Mouse (Mus musculus) stomach, postnatal 0 days (tissue): ENCODE data around the gene Gemin5. TPM values are rescaled to one million over a fixed set of nuclear protein-coding genes. Genes with fewer than 3 reads are reported as not detected.

Experiments
- ATAC-seq: fragments of 200-750 bp; cut with Nextera tagmentation; 2 replicates; pipeline ENCODE4 v1.8.0; 2017; ENCODE audit not compliant: low FRiP score, low TSS enrichment
- DNase-seq: peaks from one replicate; pipeline ENCODE4 v3.0.0-alpha.2; 2016; ENCODE audit warnings: low spot score
- H3K27ac ChIP-seq: fragments of 300-500 bp; sonication (generic); replicated peaks from 2 replicates; pipeline ENCODE4 v1.5.1; 2014; ENCODE audit warnings: mild to moderate bottlenecking, control low read depth
- H3K27me3 ChIP-seq: fragments of 300-500 bp; sonication (generic); 2 replicates; pipeline ENCODE4 v1.6.1; 2014; ENCODE audit warnings: low read length; ENCODE audit not compliant: control insufficient read depth, insufficient read depth
- H3K36me3 ChIP-seq: fragments of 300-500 bp; sonication (generic); 2 replicates; pipeline ENCODE4 v1.6.1; 2014; ENCODE audit warnings: low read length, mixed read lengths; ENCODE audit not compliant: control insufficient read depth, insufficient read depth
- H3K4me1 ChIP-seq: fragments of 300-500 bp; sonication (generic); replicated peaks from 2 replicates; pipeline ENCODE4 v1.6.1; 2014; ENCODE audit warnings: antibody characterized with exemption; ENCODE audit not compliant: control insufficient read depth, insufficient read depth
- H3K4me2 ChIP-seq: fragments of 300-500 bp; sonication (generic); replicated peaks from 2 replicates; pipeline ENCODE4 v1.6.1; 2014; ENCODE audit warnings: low read depth, mild to moderate bottlenecking, control low read depth, moderate library complexity
- H3K4me3 ChIP-seq: fragments of 300-500 bp; sonication (generic); 2 replicates; pipeline ENCODE4 v1.5.1; 2014; ENCODE audit warnings: low read depth, low read length, control low read depth
- H3K9ac ChIP-seq: fragments of 300-500 bp; sonication (generic); 2 replicates; pipeline ENCODE4 v1.6.1; 2014; ENCODE audit warnings: mild to moderate bottlenecking, low read length, control low read depth, mixed read lengths
- H3K9me3 ChIP-seq: fragments of 300-500 bp; sonication (generic); 2 replicates; pipeline ENCODE4 v1.6.1; 2016; ENCODE audit warnings: low read length; ENCODE audit not compliant: control insufficient read depth
- CTCF ChIP-seq: IDR thresholded peaks from 2 replicates; pipeline ENCODE4 v1.5.1; 2016; ENCODE audit warnings: antibody characterized with exemption, low read depth, mild to moderate bottlenecking, moderate library complexity
- EP300 ChIP-seq: optimal IDR thresholded peaks from 2 replicates; pipeline ENCODE3; 2016; ENCODE audit warnings: antibody characterized with exemption
- WGBS: fragments of 180-500 bp; shearing (Covaris S2); extraction: QIAGEN DNeasy Blood & Tissue Kit; methylation state at CpG from one replicate; pipeline ENCODE4 v1.1.7; 2014; 5-methylcytosine and 5-hydroxymethylcytosine counted together
- polyA plus RNA-seq: library from polyadenylated mRNA; unstranded; fragments of >200 nt; fragmentation: Nextera tagmentation; extraction: Ambion mirVana; gene quantifications from 2 replicates; pipeline ENCODE4 v1.2.1, GENCODE M21; 2015

The Gemin5 gene
- polyA plus RNA-seq, 1 experiment from 2014 or later, result 4.4 TPM

DNA sequence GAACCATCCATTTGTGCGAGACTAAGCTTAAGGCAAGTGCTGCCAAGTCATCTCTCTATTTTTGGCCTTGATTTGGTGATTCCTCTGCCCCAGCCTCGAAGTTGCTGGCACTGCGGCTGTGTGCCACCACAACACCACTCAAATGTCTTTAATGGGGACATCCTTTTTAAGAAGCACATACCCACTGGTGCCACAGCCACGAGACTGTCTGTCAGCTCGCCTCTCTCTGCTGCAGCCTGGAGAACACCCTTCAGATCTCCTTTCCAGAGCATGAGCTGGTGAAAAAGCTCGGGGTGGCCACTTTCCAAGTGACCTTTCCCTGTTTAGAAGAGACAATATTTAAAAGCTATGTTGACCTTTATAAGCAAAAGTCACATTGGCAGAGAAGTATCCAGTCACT is 31.7 kb downstream of the Gemin5 start:
- Histone ChIP-seq H3K4me3 (no peak overlapping the region), H3K27me3 (no peaks in the 10 kb centered on the region), H3K9ac (no peak overlapping the region), H3K4me2 (no peak overlapping the region), H3K4me1 (no peaks in the 10 kb centered on the region), H3K36me3 (peaks cover 16% of the 10 kb centered on the region), H3K9me3 (no peaks in the 10 kb centered on the region), H3K27ac (no peak overlapping the region)
- WGBS, result 87% methylated on average over 6 of the region's 6 CpGs
- DNase-seq (no peak), ATAC-seq (no peak)
- TF ChIP-seq EP300 (no peak), CTCF (no peak)

DNA sequence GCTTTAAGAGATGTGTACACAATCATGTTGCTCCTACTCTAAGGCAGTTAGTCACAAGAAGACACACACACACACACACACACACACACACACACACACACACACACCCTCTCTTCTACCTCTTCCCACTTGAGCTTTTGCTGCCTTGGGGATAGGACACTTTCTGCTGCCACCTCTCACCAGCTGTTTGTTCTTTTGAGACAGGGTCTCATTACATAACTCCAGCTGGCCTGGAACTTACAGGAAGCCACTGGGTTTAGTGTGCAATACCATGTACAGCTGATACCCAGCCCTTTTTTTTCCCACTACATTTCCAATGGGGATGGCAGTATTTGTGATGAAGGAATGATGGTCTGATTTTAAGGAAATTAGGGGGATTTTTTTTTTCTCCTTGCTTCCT is 33.0 kb downstream of the Gemin5 start:
- no peaks in the 10 kb centered on the region for H3K4me1 ChIP-seq
- H3K36me3 ChIP-seq, result peaks cover 13% of the 10 kb centered on the region
- no peak for TF ChIP-seq CTCF
- no peak for TF ChIP-seq EP300

DNA sequence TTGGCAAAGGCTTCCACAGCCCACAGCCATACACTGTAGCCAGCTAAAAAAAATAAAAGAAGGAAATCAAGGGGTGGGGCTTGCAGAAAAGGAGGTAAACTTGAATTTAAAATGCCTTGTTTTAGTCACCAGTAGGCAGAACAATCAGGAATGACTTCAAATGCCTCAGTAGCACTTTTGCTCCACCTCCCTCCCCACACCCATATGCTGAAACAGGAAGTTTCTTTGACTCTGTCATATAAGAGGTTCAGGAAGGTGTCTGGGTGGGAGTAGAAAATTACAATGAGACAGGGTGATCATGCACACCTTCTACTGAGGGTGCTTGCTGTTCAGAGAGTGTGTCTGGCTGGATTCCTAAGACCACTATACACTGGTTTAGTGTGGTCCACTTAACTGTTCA is 33.5 kb downstream of the Gemin5 start:
- Histone ChIP-seq H3K4me2 (no peak overlapping the region), H3K36me3 (peaks cover 13% of the 10 kb centered on the region)
- ATAC-seq, result no peak; the same call in 1 of the 2 replicates

More for the DNA sequence above, 33.0 kb downstream of the Gemin5 start:
- no peak for ATAC-seq
- Histone ChIP-seq H3K9ac (no peak overlapping the region), H3K4me3 (no peak overlapping the region), H3K4me2 (no peak overlapping the region), H3K27me3 (no peaks in the 10 kb centered on the region), H3K9me3 (no peaks in the 10 kb centered on the region), H3K27ac (no peak overlapping the region)
- no peak for DNase-seq

DNA sequence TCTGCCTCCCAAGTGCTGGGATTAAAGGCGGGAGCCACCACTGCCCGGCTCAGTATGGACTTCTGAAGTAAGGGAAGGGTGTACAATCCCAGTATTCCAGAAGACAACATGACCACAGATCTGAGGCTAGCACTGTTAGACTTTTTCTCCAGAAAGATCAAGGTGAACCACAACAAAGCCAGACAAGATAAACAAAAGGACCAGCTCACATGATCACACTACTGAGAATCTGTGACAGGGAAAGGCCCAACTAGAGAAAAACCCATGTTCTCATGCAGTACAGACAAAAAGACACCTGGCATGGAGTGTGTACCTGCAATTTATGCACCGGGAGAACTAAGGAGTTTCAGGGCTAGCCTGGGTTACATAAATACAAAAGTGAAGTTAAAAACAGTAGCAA is 36.3 kb downstream of the Gemin5 start:
- Histone ChIP-seq H3K27me3 (no peaks in the 10 kb centered on the region), H3K4me3 (no peak overlapping the region), H3K4me1 (no peaks in the 10 kb centered on the region), H3K4me2 (no peak overlapping the region), H3K36me3 (peaks cover 7% of the 10 kb centered on the region), H3K27ac (no peak overlapping the region), H3K9ac (no peak overlapping the region), H3K9me3 (no peaks in the 10 kb centered on the region)
- WGBS, result 93% methylated on average over 3 of the region's 3 CpGs
- ATAC-seq, result no peak
- no peak for DNase-seq
- TF ChIP-seq EP300 (no peak), CTCF (no peak)

More for the DNA sequence above, 33.5 kb downstream of the Gemin5 start:
- DNase-seq, result no peak
- TF ChIP-seq EP300 (no peak), CTCF (no peak)
- Histone ChIP-seq H3K4me1 (no peaks in the 10 kb centered on the region), H3K4me3 (no peak overlapping the region), H3K27me3 (no peaks in the 10 kb centered on the region), H3K9ac (no peak overlapping the region), H3K27ac (no peak overlapping the region), H3K9me3 (no peaks in the 10 kb centered on the region)

DNA sequence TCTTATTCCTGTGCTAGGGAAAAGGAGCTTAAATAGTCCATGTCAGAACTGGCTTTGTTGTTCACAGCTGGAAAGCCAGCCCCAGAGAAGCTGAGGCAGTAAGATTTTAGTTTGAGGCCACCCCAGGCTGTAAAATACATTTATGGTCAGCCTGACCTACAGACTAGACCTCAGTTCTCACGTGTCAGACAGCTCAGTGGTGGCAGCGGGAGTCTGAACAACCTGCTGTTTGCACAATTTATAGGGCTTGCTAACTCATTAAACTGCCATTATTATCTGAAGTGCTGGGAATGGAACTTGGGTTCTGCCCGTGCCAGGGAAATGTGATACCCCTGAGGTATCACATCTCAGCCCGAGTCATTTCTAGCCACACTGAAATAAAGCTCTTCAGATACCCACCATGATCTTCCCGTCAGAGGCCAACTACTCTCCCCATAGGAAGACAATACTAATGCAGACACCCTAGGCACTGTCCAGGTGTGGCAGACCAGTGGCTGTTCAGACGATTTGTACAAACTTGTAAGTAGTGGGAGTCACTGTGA is 39.0 kb downstream of the Gemin5 start:
- no peaks in the 10 kb centered on the region for H3K4me1 ChIP-seq
- no peak overlapping the region for H3K27ac ChIP-seq
- ATAC-seq (no peak), DNase-seq (no peak)
- no peak overlapping the region for H3K4me3 ChIP-seq
- no peak overlapping the region for H3K9ac ChIP-seq
- TF ChIP-seq CTCF (no peak), EP300 (no peak)
- H3K9me3 ChIP-seq, result no peaks in the 10 kb centered on the region
- peaks cover 4% of the 10 kb centered on the region for H3K36me3 ChIP-seq
- H3K27me3 ChIP-seq, result no peaks in the 10 kb centered on the region
- 81% methylated on average over 6 of the region's 6 CpGs for WGBS
- no peak overlapping the region for H3K4me2 ChIP-seq

DNA sequence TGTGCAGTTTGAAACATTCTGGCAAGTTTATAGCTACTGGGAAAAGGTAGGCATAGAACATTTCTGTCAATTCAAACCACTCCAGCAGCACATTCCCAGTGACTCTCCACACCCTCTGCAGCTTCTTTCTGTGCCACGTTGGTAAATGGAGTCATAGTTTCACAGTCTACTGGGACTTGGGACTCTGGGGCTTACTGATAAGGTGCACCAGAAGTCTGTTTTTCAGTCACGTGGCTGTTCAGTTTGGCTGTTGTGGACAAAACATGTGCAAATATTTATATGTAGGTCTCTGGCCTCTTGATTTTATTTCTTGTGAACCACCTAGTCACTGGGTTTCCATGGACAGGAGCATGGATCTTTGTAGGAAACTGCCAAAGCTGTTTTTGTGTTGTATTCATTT is 40.8 kb downstream of the Gemin5 start:
- Histone ChIP-seq H3K36me3 (peaks cover 6% of the 10 kb centered on the region), H3K4me1 (no peaks in the 10 kb centered on the region), H3K9me3 (no peaks in the 10 kb centered on the region), H3K27me3 (no peaks in the 10 kb centered on the region), H3K4me2 (no peak overlapping the region), H3K4me3 (no peak overlapping the region), H3K27ac (no peak overlapping the region), H3K9ac (no peak overlapping the region)
- ATAC-seq (no peak), DNase-seq (no peak)
- TF ChIP-seq EP300 (no peak), CTCF (no peak)
- 73% methylated on average over 2 of the region's 2 CpGs for WGBS
